Mouse (Mus musculus): ENCODE results near the gene Olfr533. TPM values are rescaled to one million over a fixed set of nuclear protein-coding genes. Genes with fewer than 3 reads are reported as not detected.
A peak's percentile ranks its signal among the peaks of the same experiment; 100 is the strongest.
"Not testable (repeated sequence)": the region's sequence is repeated elsewhere in the genome, so short reads cannot be mapped to it uniquely, and the experiment has no call there.

Olfr533 gene
- polyA plus RNA-seq, 1 experiment from 2014 or later, result not detected

DNA sequence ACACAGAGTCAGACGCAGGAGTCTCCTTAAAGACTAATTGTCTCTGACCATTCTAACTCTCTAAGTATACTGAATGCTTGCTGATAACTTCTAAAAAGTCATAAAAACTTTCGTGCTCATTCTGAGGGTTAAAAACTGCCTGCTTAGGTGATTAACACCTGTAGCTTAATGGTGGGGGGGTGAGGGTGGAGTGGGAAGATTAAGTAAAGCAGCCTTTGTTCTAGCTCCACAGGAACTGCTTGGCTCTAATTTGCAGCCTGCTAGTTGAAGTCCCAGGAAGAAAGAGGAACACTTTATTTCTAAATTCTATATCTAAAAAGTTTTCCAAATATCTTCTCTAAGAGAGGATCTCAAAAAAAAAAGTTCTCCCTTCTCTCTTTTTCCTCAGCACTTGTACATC lies 31.1 kb downstream of the Olfr533 start:
- H3K27me3 ChIP-seq (replicated peaks; ENCODE audit: control insufficient read depth, insufficient read depth, low read length), result no peaks in the 10 kb centered on the region
- no peak overlapping the region for H3K4me3 ChIP-seq (ENCODE audit: low read depth, low read length)
- no peaks in the 10 kb centered on the region for H3K36me3 ChIP-seq (ENCODE audit: control insufficient read depth, insufficient read depth)
- no peaks in the 10 kb centered on the region for H3K9me3 ChIP-seq (ENCODE audit: control insufficient read depth)
- TF ChIP-seq CTCF (IDR thresholded peaks at IDR 0.05; ENCODE audit: low read depth), result no peak
- H3K27ac ChIP-seq (ENCODE audit: low read depth, low read length), result no peak overlapping the region
- no peaks in the 10 kb centered on the region for H3K4me1 ChIP-seq (replicated peaks; ENCODE audit: control insufficient read depth, insufficient read depth, low read length)
- H3K9ac ChIP-seq (ENCODE audit: low read depth, low read length), result no peak overlapping the region
- no peak overlapping the region for H3K4me2 ChIP-seq (replicated peaks; ENCODE audit: low read depth)
- WGBS, result 8% methylated on average over 2 of the region's 2 CpGs
- no peak for ATAC-seq

DNA sequence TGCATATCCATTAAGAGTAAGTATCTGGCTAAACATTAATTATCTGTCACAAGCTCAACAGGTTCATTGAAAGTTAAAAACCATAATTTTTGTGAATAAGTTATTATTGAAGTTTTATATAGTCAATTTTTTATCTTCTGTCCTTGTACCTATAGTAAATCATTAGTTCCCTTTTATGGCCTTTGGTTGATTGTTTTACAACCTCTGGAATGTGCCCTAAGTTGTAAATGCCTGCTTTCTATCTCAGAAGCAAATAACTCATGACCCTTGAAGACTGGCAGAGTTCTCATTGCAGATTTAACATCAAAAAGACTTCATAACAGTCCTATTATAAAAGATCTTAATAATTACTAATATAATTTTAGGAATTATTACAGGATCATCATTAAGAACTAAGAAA lies 31.5 kb downstream of the Olfr533 start:
- no peak for TF ChIP-seq CTCF (IDR thresholded peaks at IDR 0.05; ENCODE audit: low read depth)
- Histone ChIP-seq H3K27me3 (replicated peaks; ENCODE audit: control insufficient read depth, insufficient read depth, low read length) (no peaks in the 10 kb centered on the region), H3K27ac (ENCODE audit: low read depth, low read length) (no peak overlapping the region), H3K4me2 (replicated peaks; ENCODE audit: low read depth) (no peak overlapping the region), H3K36me3 (ENCODE audit: control insufficient read depth, insufficient read depth) (no peaks in the 10 kb centered on the region), H3K9ac (ENCODE audit: low read depth, low read length) (no peak overlapping the region), H3K4me1 (replicated peaks; ENCODE audit: control insufficient read depth, insufficient read depth, low read length) (no peaks in the 10 kb centered on the region), H3K9me3 (ENCODE audit: control insufficient read depth) (no peaks in the 10 kb centered on the region), H3K4me3 (ENCODE audit: low read depth, low read length) (no peak overlapping the region)
- ATAC-seq, result peak; percentile 72

DNA sequence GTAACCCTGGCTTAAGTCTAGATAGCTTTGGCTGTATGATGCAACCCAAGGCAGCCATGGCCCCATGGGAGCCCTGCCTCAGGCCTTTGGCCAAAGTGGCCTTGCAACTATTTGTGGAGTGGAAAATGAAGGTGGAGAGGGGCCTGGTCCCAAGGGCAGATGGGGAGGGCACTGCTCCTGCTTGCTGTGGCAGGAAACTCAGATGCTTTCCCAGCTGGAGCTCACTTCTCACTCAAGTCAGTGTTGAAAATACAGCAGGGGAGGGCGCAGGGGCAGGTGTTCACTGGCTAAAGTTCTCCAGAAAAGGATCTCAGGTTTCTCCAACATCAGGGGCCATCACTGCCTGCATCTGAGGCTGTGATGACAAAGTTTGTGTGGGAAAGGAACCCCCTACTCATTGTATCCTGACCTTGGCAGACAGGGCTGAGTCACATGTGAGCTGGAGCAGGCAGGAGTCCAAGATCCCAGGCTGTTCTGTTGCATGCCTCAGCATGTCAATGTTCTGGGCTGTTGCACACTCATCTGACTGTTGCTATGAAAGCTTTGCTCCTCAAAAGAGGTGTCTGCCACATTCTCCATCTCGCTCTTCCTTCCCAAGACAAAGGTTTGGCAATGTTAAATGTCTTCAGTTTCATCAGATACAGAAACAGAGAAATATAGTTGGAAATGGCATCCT lies 44.3 kb downstream of the Olfr533 start, which contains the start of gene Olfr536:
Olfr536 (minus strand) TSS at position 51 of the 676 bp plus-strand sequence.
- not testable (repeated sequence) for ATAC-seq; H3K9me3 ChIP-seq (ENCODE audit: control insufficient read depth); H3K27me3 ChIP-seq (replicated peaks; ENCODE audit: control insufficient read depth, insufficient read depth, low read length); H3K27ac ChIP-seq (ENCODE audit: low read depth, low read length); H3K36me3 ChIP-seq (ENCODE audit: control insufficient read depth, insufficient read depth); H3K4me3 ChIP-seq (ENCODE audit: low read depth, low read length); H3K4me2 ChIP-seq (replicated peaks; ENCODE audit: low read depth); H3K9ac ChIP-seq (ENCODE audit: low read depth, low read length); H3K4me1 ChIP-seq (replicated peaks; ENCODE audit: control insufficient read depth, insufficient read depth, low read length)
- WGBS, result 76% methylated on average over 1 of the region's 2 CpGs

Other genes starting within 250 kb of the Olfr533 start
- 0.16 and 0.22 TPM in 2 replicates for gene Cd163l1, start 245.1 kb upstream of the Olfr533 start, polyA plus RNA-seq (2015; fragmentation: Nextera tagmentation; extraction: Ambion mirVana)
- not detected in 2 replicates for gene 5830411N06Rik, start 216.1 kb upstream of the Olfr533 start, polyA plus RNA-seq (2015; fragmentation: Nextera tagmentation; extraction: Ambion mirVana)
- not detected in 2 replicates for gene Olfr525, start 142.5 kb upstream of the Olfr533 start, polyA plus RNA-seq (2015; fragmentation: Nextera tagmentation; extraction: Ambion mirVana)
- not detected in 2 replicates for gene Olfr527, start 129.4 kb upstream of the Olfr533 start, polyA plus RNA-seq (2015; fragmentation: Nextera tagmentation; extraction: Ambion mirVana)
- gene Olfr60, start 101.7 kb upstream of the Olfr533 start, polyA plus RNA-seq (2015; fragmentation: Nextera tagmentation; extraction: Ambion mirVana), result not detected in 2 replicates
- gene Olfr530, start 87.0 kb upstream of the Olfr533 start, polyA plus RNA-seq (2015; fragmentation: Nextera tagmentation; extraction: Ambion mirVana), result not detected in 2 replicates
- gene Olfr531, start 60.5 kb upstream of the Olfr533 start, polyA plus RNA-seq (2015; fragmentation: Nextera tagmentation; extraction: Ambion mirVana), result not detected in 2 replicates
- not detected in 2 replicates for gene Olfr532, start 41.7 kb upstream of the Olfr533 start, polyA plus RNA-seq (2015; fragmentation: Nextera tagmentation; extraction: Ambion mirVana)
- not detected in 2 replicates for gene Olfr535, start 20.8 kb downstream of the Olfr533 start, polyA plus RNA-seq (2015; fragmentation: Nextera tagmentation; extraction: Ambion mirVana)
- gene Olfr536, start 44.0 kb downstream of the Olfr533 start, polyA plus RNA-seq (2015; fragmentation: Nextera tagmentation; extraction: Ambion mirVana), result not detected in 2 replicates
- not detected in 2 replicates for gene Olfr538, start 104.5 kb downstream of the Olfr533 start, polyA plus RNA-seq (2015; fragmentation: Nextera tagmentation; extraction: Ambion mirVana)
- gene Olfr46, start 137.9 kb downstream of the Olfr533 start, polyA plus RNA-seq (2015; fragmentation: Nextera tagmentation; extraction: Ambion mirVana), result not detected in 2 replicates
- not detected in 2 replicates for gene Olfr61, start 165.6 kb downstream of the Olfr533 start, polyA plus RNA-seq (2015; fragmentation: Nextera tagmentation; extraction: Ambion mirVana)
- not detected in 2 replicates for gene Olfr53, start 183.1 kb downstream of the Olfr533 start, polyA plus RNA-seq (2015; fragmentation: Nextera tagmentation; extraction: Ambion mirVana)
- gene Olfr539, start 196.6 kb downstream of the Olfr533 start, polyA plus RNA-seq (2015; fragmentation: Nextera tagmentation; extraction: Ambion mirVana), result not detected in 2 replicates
- not detected in 2 replicates for gene Olfr45, start 218.6 kb downstream of the Olfr533 start, polyA plus RNA-seq (2015; fragmentation: Nextera tagmentation; extraction: Ambion mirVana)
- not detected in 2 replicates for gene Olfr541, start 233.9 kb downstream of the Olfr533 start, polyA plus RNA-seq (2015; fragmentation: Nextera tagmentation; extraction: Ambion mirVana)

Measured in intestine, postnatal 0 days (tissue).